Mouse (Mus musculus): Measurements from ENCODE around the gene Cbx2.

DNA sequence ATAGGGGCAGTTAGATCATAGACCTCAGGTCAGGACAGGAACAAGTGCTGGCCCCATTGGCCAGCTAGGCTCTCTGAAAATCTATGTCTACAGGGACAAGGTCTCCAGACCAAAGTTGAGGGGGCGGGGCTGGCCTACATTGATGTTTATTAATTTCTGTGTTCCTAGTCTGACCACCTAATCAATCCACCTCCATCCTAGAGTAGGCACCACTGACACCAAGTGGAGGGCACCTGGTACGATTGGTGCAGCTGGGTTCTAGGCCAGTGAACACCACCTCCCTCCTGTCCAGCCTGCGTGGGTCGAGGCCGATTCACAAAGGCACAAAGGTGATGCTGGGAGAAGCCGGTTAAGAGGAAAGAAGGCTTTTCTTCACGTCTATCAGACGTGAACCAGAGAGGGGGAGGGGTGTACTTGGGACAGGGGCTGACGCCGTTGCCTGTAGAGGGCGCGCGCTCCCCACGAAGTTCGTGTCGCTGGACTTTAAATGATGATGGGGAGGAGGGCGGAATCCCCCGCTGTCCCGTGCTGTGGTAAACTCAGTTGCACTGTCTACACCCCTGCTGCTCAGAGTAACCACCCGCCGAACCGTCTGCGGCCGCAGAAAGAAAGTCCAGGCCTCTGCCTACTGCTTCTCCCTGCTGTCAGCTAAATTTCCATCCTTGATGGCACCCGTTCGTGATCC lies 11.3 kb downstream of the Cbx2 start:
- TF ChIP-seq EP300 (IDR thresholded peaks at IDR 0.05; ENCODE audit: low read depth) (no peak), CTCF (IDR thresholded peaks at IDR 0.05; ENCODE audit: low read depth) (peak; percentile 91)
